28 mouse cellular contexts compared by ENCODE assay signal in genomic region chr17:34518571-34518970, GRCm38 (mm10). TPM values are rescaled to one million over a fixed set of nuclear protein-coding genes. Genes with fewer than 3 reads are reported as not detected.
"Had no signal": no experiment of that assay in that cellular context is flagged by ENCODE, and none has a peak within 500 bp of the region (broad histone marks: within the 10 kb centered on the region; RNA-seq: fewer than 3 reads in every experiment).

No protein-coding gene starts in this region.

RNA-seq across cellular contexts. Expression of gene Btnl6, which starts 1.4 kb away (rescaled TPM):
- polyA plus RNA-seq: limb, embryonic 10.5 days; limb, embryonic 11.5 days; limb, embryonic 12.5 days; limb, embryonic 13.5 days; limb, embryonic 14.5 days; limb, embryonic 15.5 days; liver, adult 2 months; liver, embryonic 11.5 days; liver, embryonic 12.5 days; liver, embryonic 13.5 days; liver, embryonic 14.5 days; liver, embryonic 15.5 days; liver, postnatal 0 days; lung, adult 2 months; lung, embryonic 14.5 days; lung, embryonic 15.5 days; lung, embryonic 16.5 days; lung, postnatal 0 days; midbrain, embryonic 10.5 days; midbrain, embryonic 11.5 days; midbrain, embryonic 12.5 days; midbrain, embryonic 13.5 days; midbrain, embryonic 14.5 days; midbrain, embryonic 15.5 days; midbrain, embryonic 16.5 days; midbrain, postnatal 0 days; myocyte had no signal

RNA-seq across cellular contexts. Expression of gene Btnl4, which starts 41.5 kb away (rescaled TPM):
- polyA plus RNA-seq: limb, embryonic 10.5 days; limb, embryonic 11.5 days; limb, embryonic 12.5 days; limb, embryonic 13.5 days; limb, embryonic 14.5 days; limb, embryonic 15.5 days; liver, adult 2 months; liver, embryonic 11.5 days; liver, embryonic 12.5 days; liver, embryonic 13.5 days; liver, embryonic 14.5 days; liver, embryonic 15.5 days; liver, postnatal 0 days; lung, adult 2 months; lung, embryonic 14.5 days; lung, embryonic 15.5 days; lung, embryonic 16.5 days; macrophage; midbrain, embryonic 10.5 days; midbrain, embryonic 11.5 days; midbrain, embryonic 12.5 days; midbrain, embryonic 13.5 days; midbrain, embryonic 14.5 days; midbrain, embryonic 15.5 days; midbrain, embryonic 16.5 days; midbrain, postnatal 0 days; myocyte had no signal
